Mouse (Mus musculus): ENCODE results near the gene Odr4. TPM values are rescaled to one million over a fixed set of nuclear protein-coding genes. Genes with fewer than 3 reads are reported as not detected.

Gene Odr4
- polyA plus RNA-seq (2014; fragmentation: Nextera tagmentation; extraction: Ambion mirVana), result 32.2 and 39.4 TPM in 2 replicates

- H3K4me3 ChIP-seq (ENCODE audit: low read depth, low read length), result peak within 1 kb of the TSS; percentile 82
- peak within 1 kb of the TSS; percentile 52 for H3K4me2 ChIP-seq (ENCODE audit: low read depth)
- peak within 1 kb of the TSS; percentile 69 for H3K9ac ChIP-seq (ENCODE audit: low read length)
- H3K9me3 ChIP-seq (ENCODE audit: control insufficient read depth, low read length), result no peaks in the 10 kb centered on the region
- ATAC-seq (ENCODE audit: insufficient read depth, low FRiP score, low TSS enrichment) (peak; percentile 96), DNase-seq (ENCODE audit: low spot score) (peak; percentile 99)
- peak within 1 kb of the TSS; percentile 65 for H3K27ac ChIP-seq (ENCODE audit: low read depth, low read length)
- WGBS, result under 1% methylated on average over 76 of the region's 76 CpGs
- H3K27me3 ChIP-seq (ENCODE audit: control insufficient read depth, insufficient read depth, low read length), result no peaks in the 10 kb centered on the region
- 0 out of 2 replicates have a peak, but pooled peaks cover 2% of the 10 kb centered on the region for H3K4me1 ChIP-seq (ENCODE audit: control insufficient read depth, insufficient read depth, low read length)
- no peaks in the 10 kb centered on the region; the same call in none of the 2 replicates for H3K36me3 ChIP-seq (ENCODE audit: control insufficient read depth, insufficient read depth, low read length)
These were observed at the start of gene Odr4, which contains the start of gene Tpr for GRCm38 (mm10) chr1:150392638-150393487. Gene Odr4 (minus strand): TSS chr1:150393080. Gene Tpr (plus strand): TSS chr1:150392838.

DNA sequence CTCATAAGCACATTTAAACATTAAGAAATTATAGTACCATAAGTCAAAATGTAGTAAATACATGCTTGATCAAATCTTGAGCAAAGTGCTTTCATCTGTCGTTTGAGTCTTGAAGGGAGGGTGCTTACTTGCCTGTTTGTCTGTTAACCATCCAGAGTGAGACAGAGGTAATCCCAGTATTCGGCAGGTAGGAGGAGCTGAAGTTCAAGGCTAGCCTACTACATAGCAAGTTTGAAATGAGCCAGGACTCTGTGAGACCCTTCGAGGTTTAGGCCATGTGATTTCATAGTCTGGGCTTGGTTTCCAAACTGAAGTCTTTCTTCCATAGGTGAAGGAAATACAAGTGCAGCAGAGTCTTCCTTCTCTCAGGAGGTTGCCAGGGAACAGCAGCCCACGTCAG, 48.9 kb upstream of the Odr4 start:
- Histone ChIP-seq H3K36me3 (ENCODE audit: control insufficient read depth, insufficient read depth, low read length) (peaks cover 10% of the 10 kb centered on the region), H3K4me2 (ENCODE audit: low read depth) (no peak overlapping the region), H3K4me3 (ENCODE audit: low read depth, low read length) (no peak overlapping the region), H3K4me1 (ENCODE audit: control insufficient read depth, insufficient read depth, low read length) (no peaks in the 10 kb centered on the region), H3K9me3 (ENCODE audit: control insufficient read depth, low read length) (no peaks in the 10 kb centered on the region), H3K27ac (ENCODE audit: low read depth, low read length) (no peak overlapping the region), H3K9ac (ENCODE audit: low read length) (no peak overlapping the region), H3K27me3 (ENCODE audit: control insufficient read depth, insufficient read depth, low read length) (no peaks in the 10 kb centered on the region)
- WGBS, result 86% methylated on average over 4 of the region's 4 CpGs
- no peak for DNase-seq (ENCODE audit: low spot score)
- ATAC-seq (ENCODE audit: insufficient read depth, low FRiP score, low TSS enrichment), result no peak

DNA sequence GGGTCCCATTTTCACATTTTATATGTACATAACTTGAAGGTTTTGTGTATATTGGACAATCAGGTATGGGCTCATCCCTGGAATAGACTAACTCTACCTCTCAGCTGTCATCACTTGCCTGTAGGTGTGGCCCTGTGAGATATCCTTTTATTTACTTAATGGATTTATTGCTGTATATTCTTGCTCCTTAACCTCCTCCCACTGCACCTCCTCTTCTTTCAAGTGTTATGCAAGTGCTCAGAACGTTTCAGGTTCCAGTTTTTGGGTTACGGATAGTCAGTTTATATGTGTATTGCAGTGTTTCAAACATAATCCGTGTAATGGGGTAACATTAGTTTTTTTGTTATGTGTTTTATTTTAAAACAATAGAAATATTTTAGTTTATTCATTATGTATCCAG, 45.8 kb upstream of the Odr4 start:
- Histone ChIP-seq H3K4me3 (ENCODE audit: low read depth, low read length) (no peak overlapping the region), H3K4me2 (ENCODE audit: low read depth) (no peak overlapping the region), H3K27ac (ENCODE audit: low read depth, low read length) (no peak overlapping the region), H3K9ac (ENCODE audit: low read length) (no peak overlapping the region), H3K9me3 (ENCODE audit: control insufficient read depth, low read length) (no peaks in the 10 kb centered on the region), H3K4me1 (ENCODE audit: control insufficient read depth, insufficient read depth, low read length) (no peaks in the 10 kb centered on the region), H3K27me3 (ENCODE audit: control insufficient read depth, insufficient read depth, low read length) (no peaks in the 10 kb centered on the region), H3K36me3 (ENCODE audit: control insufficient read depth, insufficient read depth, low read length) (peaks cover 11% of the 10 kb centered on the region)
- 95% methylated on average over 3 of the region's 3 CpGs for WGBS
- DNase-seq (ENCODE audit: low spot score) (no peak), ATAC-seq (ENCODE audit: insufficient read depth, low FRiP score, low TSS enrichment) (no peak)

DNA sequence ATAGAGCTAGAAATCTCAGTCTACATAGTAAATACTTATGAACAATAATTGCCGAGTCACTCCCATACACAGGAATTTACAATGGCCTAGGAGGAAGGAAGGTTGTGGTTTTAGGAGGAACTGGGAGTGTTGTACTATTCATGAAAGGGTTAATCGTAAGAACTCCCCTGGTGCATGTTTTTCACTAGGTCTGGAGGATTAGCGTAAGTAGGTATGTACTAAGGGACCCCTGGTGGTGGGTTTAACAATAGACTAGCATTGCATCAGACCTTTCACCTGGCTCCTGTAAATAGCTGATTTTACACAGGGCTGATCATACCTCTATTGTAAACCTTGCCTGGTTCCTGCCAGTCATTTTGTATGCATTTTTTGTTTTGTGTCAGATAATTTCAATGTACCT, 33.3 kb upstream of the Odr4 start:
- Histone ChIP-seq H3K4me3 (ENCODE audit: low read depth, low read length) (no peak overlapping the region), H3K9ac (ENCODE audit: low read length) (no peak overlapping the region), H3K27me3 (ENCODE audit: control insufficient read depth, insufficient read depth, low read length) (no peaks in the 10 kb centered on the region), H3K4me1 (ENCODE audit: control insufficient read depth, insufficient read depth, low read length) (no peaks in the 10 kb centered on the region), H3K27ac (ENCODE audit: low read depth, low read length) (no peak overlapping the region), H3K36me3 (ENCODE audit: control insufficient read depth, insufficient read depth, low read length) (peaks cover 24% of the 10 kb centered on the region), H3K9me3 (ENCODE audit: control insufficient read depth, low read length) (no peaks in the 10 kb centered on the region), H3K4me2 (ENCODE audit: low read depth) (no peak overlapping the region)
- no peak for ATAC-seq (ENCODE audit: insufficient read depth, low FRiP score, low TSS enrichment)
- WGBS, result 80% methylated on average over 3 of the region's 3 CpGs
- DNase-seq (ENCODE audit: low spot score), result no peak

GRCm38 (mm10) chr1:150425665-150426064, 32.8 kb upstream of the Odr4 start:
- Histone ChIP-seq H3K9me3 (ENCODE audit: control insufficient read depth, low read length) (no peaks in the 10 kb centered on the region), H3K4me1 (ENCODE audit: control insufficient read depth, insufficient read depth, low read length) (no peaks in the 10 kb centered on the region), H3K4me2 (ENCODE audit: low read depth) (no peak overlapping the region), H3K4me3 (ENCODE audit: low read depth, low read length) (no peak overlapping the region), H3K36me3 (ENCODE audit: control insufficient read depth, insufficient read depth, low read length) (peaks cover 24% of the 10 kb centered on the region), H3K27ac (ENCODE audit: low read depth, low read length) (no peak overlapping the region), H3K9ac (ENCODE audit: low read length) (no peak overlapping the region), H3K27me3 (ENCODE audit: control insufficient read depth, insufficient read depth, low read length) (no peaks in the 10 kb centered on the region)
- 91% methylated on average over 9 of the region's 9 CpGs for WGBS
- ATAC-seq (ENCODE audit: insufficient read depth, low FRiP score, low TSS enrichment) (no peak), DNase-seq (ENCODE audit: low spot score) (no peak)

DNA sequence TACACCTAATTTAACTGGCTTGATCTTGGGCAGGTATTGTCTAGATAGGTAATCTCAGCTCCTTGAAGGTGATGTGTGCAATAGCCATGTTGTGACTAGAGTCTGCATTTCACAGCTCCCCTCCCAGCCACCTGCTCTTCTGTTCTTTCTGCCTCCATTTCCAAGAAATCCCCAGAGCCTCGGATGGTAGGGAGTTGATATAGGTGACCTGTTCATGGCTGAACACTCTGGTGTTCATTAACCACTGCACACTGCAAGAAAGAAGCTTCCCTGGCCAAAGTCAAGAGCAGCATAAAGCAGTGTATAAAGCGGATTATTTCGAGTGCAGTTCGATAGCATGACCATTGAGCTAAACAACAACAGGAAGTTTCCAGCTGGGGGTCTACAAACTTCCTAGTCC, 25.5 kb upstream of the Odr4 start:
- Histone ChIP-seq H3K4me1 (ENCODE audit: control insufficient read depth, insufficient read depth, low read length) (no peaks in the 10 kb centered on the region), H3K36me3 (ENCODE audit: control insufficient read depth, insufficient read depth, low read length) (peaks cover 18% of the 10 kb centered on the region), H3K9ac (ENCODE audit: low read length) (no peak overlapping the region), H3K4me3 (ENCODE audit: low read depth, low read length) (no peak overlapping the region), H3K27ac (ENCODE audit: low read depth, low read length) (no peak overlapping the region), H3K4me2 (ENCODE audit: low read depth) (no peak overlapping the region), H3K9me3 (ENCODE audit: control insufficient read depth, low read length) (no peaks in the 10 kb centered on the region), H3K27me3 (ENCODE audit: control insufficient read depth, insufficient read depth, low read length) (no peaks in the 10 kb centered on the region)
- WGBS, result 93% methylated on average over 4 of the region's 4 CpGs
- DNase-seq (ENCODE audit: low spot score) (no peak), ATAC-seq (ENCODE audit: insufficient read depth, low FRiP score, low TSS enrichment) (no peak)

GRCm38 (mm10) chr1:150416006-150416405, 23.1 kb upstream of the Odr4 start:
- ATAC-seq (ENCODE audit: insufficient read depth, low FRiP score, low TSS enrichment) (no peak), DNase-seq (ENCODE audit: low spot score) (no peak)
- H3K9me3 ChIP-seq (ENCODE audit: control insufficient read depth, low read length), result no peaks in the 10 kb centered on the region
- 94% methylated on average over 3 of the region's 3 CpGs for WGBS
- no peak overlapping the region for H3K4me2 ChIP-seq (ENCODE audit: low read depth)
- no peak overlapping the region for H3K9ac ChIP-seq (ENCODE audit: low read length)
- H3K4me1 ChIP-seq (ENCODE audit: control insufficient read depth, insufficient read depth, low read length), result no peaks in the 10 kb centered on the region
- H3K27me3 ChIP-seq (ENCODE audit: control insufficient read depth, insufficient read depth, low read length), result no peaks in the 10 kb centered on the region
- H3K36me3 ChIP-seq (ENCODE audit: control insufficient read depth, insufficient read depth, low read length), result peaks cover 14% of the 10 kb centered on the region
- no peak overlapping the region for H3K4me3 ChIP-seq (ENCODE audit: low read depth, low read length)
- H3K27ac ChIP-seq (ENCODE audit: low read depth, low read length), result no peak overlapping the region

DNA sequence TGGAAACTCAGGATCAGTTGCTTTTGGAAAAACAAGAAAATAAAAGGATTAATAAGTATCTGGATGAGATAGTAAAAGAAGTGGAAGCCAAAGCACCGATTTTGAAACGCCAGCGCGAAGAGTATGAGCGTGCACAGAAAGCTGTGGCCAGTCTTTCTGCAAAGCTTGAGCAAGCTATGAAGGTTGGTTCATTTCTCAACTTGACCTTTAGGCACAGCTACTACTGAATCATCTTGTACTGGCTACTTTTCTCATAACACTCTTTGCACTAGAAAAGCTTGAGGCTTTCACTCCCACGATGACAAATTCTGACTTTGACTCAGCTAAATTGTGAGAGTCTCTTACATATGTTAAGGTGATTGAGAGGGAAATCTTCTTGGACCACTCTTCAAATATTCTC, 17.1 kb upstream of the Odr4 start:
- Histone ChIP-seq H3K27ac (ENCODE audit: low read depth, low read length) (no peak overlapping the region), H3K4me3 (ENCODE audit: low read depth, low read length) (no peak overlapping the region), H3K9ac (ENCODE audit: low read length) (no peak overlapping the region), H3K9me3 (ENCODE audit: control insufficient read depth, low read length) (no peaks in the 10 kb centered on the region), H3K4me1 (ENCODE audit: control insufficient read depth, insufficient read depth, low read length) (no peaks in the 10 kb centered on the region), H3K36me3 (ENCODE audit: control insufficient read depth, insufficient read depth, low read length) (peaks cover 13% of the 10 kb centered on the region), H3K27me3 (ENCODE audit: control insufficient read depth, insufficient read depth, low read length) (no peaks in the 10 kb centered on the region), H3K4me2 (ENCODE audit: low read depth) (no peak overlapping the region)
- DNase-seq (ENCODE audit: low spot score), result no peak
- ATAC-seq (ENCODE audit: insufficient read depth, low FRiP score, low TSS enrichment), result no peak
- 98% methylated on average over 6 of the region's 6 CpGs for WGBS

GRCm38 (mm10) chr1:150407285-150407684, 14.4 kb upstream of the Odr4 start:
- Histone ChIP-seq H3K27me3 (ENCODE audit: control insufficient read depth, insufficient read depth, low read length) (no peaks in the 10 kb centered on the region), H3K4me2 (ENCODE audit: low read depth) (no peak overlapping the region), H3K36me3 (ENCODE audit: control insufficient read depth, insufficient read depth, low read length) (peaks cover 8% of the 10 kb centered on the region), H3K9me3 (ENCODE audit: control insufficient read depth, low read length) (no peaks in the 10 kb centered on the region), H3K27ac (ENCODE audit: low read depth, low read length) (no peak overlapping the region), H3K4me3 (ENCODE audit: low read depth, low read length) (no peak overlapping the region), H3K9ac (ENCODE audit: low read length) (no peak overlapping the region), H3K4me1 (ENCODE audit: control insufficient read depth, insufficient read depth, low read length) (no peaks in the 10 kb centered on the region)
- DNase-seq (ENCODE audit: low spot score) (no peak), ATAC-seq (ENCODE audit: insufficient read depth, low FRiP score, low TSS enrichment) (no peak)
- 92% methylated on average over 9 of the region's 9 CpGs for WGBS
